Mouse (Mus musculus) hindbrain, embryonic 16.5 days (tissue): ENCODE data around the gene Shank3. TPM values are rescaled to one million over a fixed set of nuclear protein-coding genes. Genes with fewer than 3 reads are reported as not detected.

Source experiments
- ATAC-seq: fragments of 200-750 bp; cut with Nextera tagmentation; 2 replicates; pipeline ENCODE4 v1.8.0; 2017; ENCODE audit warnings: moderate TSS enrichment, moderate library complexity
- H3K27ac ChIP-seq: fragments of 300-500 bp; sonication (generic); 2 replicates; pipeline ENCODE4 v1.5.1; 2014; ENCODE audit warnings: low read depth, mild to moderate bottlenecking, control low read depth, low read length, moderate library complexity
- H3K27me3 ChIP-seq: fragments of 300-500 bp; sonication (generic); replicated peaks from 2 replicates; pipeline ENCODE4 v1.6.1; 2014; ENCODE audit warnings: low read length; ENCODE audit not compliant: control insufficient read depth, insufficient read depth
- H3K36me3 ChIP-seq: fragments of 300-500 bp; sonication (generic); 2 replicates; pipeline ENCODE4 v1.6.1; 2014; ENCODE audit warnings: mild to moderate bottlenecking, low read length, moderate library complexity, mixed read lengths; ENCODE audit not compliant: control insufficient read depth, insufficient read depth
- H3K4me1 ChIP-seq: fragments of 300-500 bp; sonication (generic); 2 replicates; pipeline ENCODE4 v1.6.1; 2014; ENCODE audit warnings: low read depth, low read length; ENCODE audit not compliant: control insufficient read depth, insufficient read depth
- H3K4me2 ChIP-seq: fragments of 300-500 bp; sonication (generic); 2 replicates; pipeline ENCODE4 v1.6.1; 2014; ENCODE audit warnings: mild to moderate bottlenecking, low read length, control low read depth, moderate library complexity
- H3K4me3 ChIP-seq: fragments of 300-500 bp; sonication (generic); 2 replicates; pipeline ENCODE4 v1.5.1; 2014; ENCODE audit warnings: mild to moderate bottlenecking, low read length, control low read depth, moderate library complexity
- H3K9ac ChIP-seq: fragments of 300-500 bp; sonication (generic); 2 replicates; pipeline ENCODE4 v1.6.1; 2014; ENCODE audit warnings: low read depth, mild to moderate bottlenecking, control low read depth, low read length, moderate library complexity
- H3K9me3 ChIP-seq: fragments of 300-500 bp; sonication (generic); 2 replicates; pipeline ENCODE4 v1.6.1; 2014; ENCODE audit warnings: mild to moderate bottlenecking, low read length, moderate library complexity; ENCODE audit not compliant: control insufficient read depth
- WGBS: fragments of 180-500 bp; shearing (Covaris S2); extraction: QIAGEN DNeasy Blood & Tissue Kit; methylation state at CpG from one replicate; pipeline ENCODE4 v1.1.7; 2014; 5-methylcytosine and 5-hydroxymethylcytosine counted together
- polyA plus RNA-seq: library from polyadenylated mRNA; unstranded; fragments of >200 nt; fragmentation: Nextera tagmentation; extraction: Ambion mirVana; gene quantifications from 2 replicates; pipeline ENCODE4 v1.2.1, GENCODE M21; 2015

Shank3 gene
- polyA plus RNA-seq, 1 experiment from 2014 or later = 8.4 TPM

GRCm38 (mm10) chr15:89494970-89495369 is 4.5 kb upstream of the Shank3 start:
- no peak overlapping the region for H3K4me2 ChIP-seq
- ATAC-seq = no peak
- no peaks in the 10 kb centered on the region for H3K36me3 ChIP-seq
- H3K27me3 ChIP-seq = no peaks in the 10 kb centered on the region
- 76% methylated on average over 4 of the region's 4 CpGs for WGBS
- H3K4me1 ChIP-seq = peaks cover 10% of the 10 kb centered on the region
- H3K4me3 ChIP-seq = no peak overlapping the region
- no peak overlapping the region for H3K27ac ChIP-seq
- no peaks in the 10 kb centered on the region for H3K9me3 ChIP-seq
- H3K9ac ChIP-seq = no peak overlapping the region

GRCm38 (mm10) chr15:89496131-89496530 is 3.3 kb upstream of the Shank3 start:
- Histone ChIP-seq H3K4me2 (no peak overlapping the region), H3K4me1 (peaks cover 18% of the 10 kb centered on the region), H3K4me3 (no peak overlapping the region), H3K9ac (no peak overlapping the region), H3K36me3 (no peaks in the 10 kb centered on the region), H3K27ac (no peak overlapping the region), H3K9me3 (no peaks in the 10 kb centered on the region), H3K27me3 (no peaks in the 10 kb centered on the region)
- ATAC-seq = no peak
- 16% methylated on average over 4 of the region's 4 CpGs for WGBS

- 21% methylated on average over 2 of the region's 2 CpGs for WGBS
- no peak overlapping the region for H3K4me2 ChIP-seq
- no peaks in the 10 kb centered on the region; the same call in 1 of the 2 replicates for H3K36me3 ChIP-seq
- H3K4me1 ChIP-seq = peaks cover 21% of the 10 kb centered on the region
- no peaks in the 10 kb centered on the region for H3K27me3 ChIP-seq
- H3K27ac ChIP-seq = no peak overlapping the region
- H3K4me3 ChIP-seq = no peak overlapping the region
- no peaks in the 10 kb centered on the region for H3K9me3 ChIP-seq
- no peak overlapping the region for H3K9ac ChIP-seq
- no peak for ATAC-seq
Observed at GRCm38 (mm10) chr15:89496841-89497240, 2.6 kb upstream of the Shank3 start.

GRCm38 (mm10) chr15:89497391-89498048 is 1.9 kb upstream of the Shank3 start:
- WGBS = 43% methylated on average over 4 of the region's 4 CpGs
- Histone ChIP-seq H3K27me3 (no peaks in the 10 kb centered on the region), H3K4me1 (peaks cover 21% of the 10 kb centered on the region), H3K36me3 (no peaks in the 10 kb centered on the region; the same call in 1 of the 2 replicates), H3K9me3 (no peaks in the 10 kb centered on the region), H3K27ac (no peak overlapping the region), H3K4me3 (no peak overlapping the region), H3K4me2 (no peak overlapping the region), H3K9ac (peak overlapping the region; percentile 95; the same call in 1 of the 2 replicates)
- ATAC-seq = no peak

GRCm38 (mm10) chr15:89498049-89498960 is 1.1 kb upstream of the Shank3 start:
- Histone ChIP-seq H3K9me3 (no peaks in the 10 kb centered on the region), H3K27ac (peak overlapping the region; percentile 92; the same call in 1 of the 2 replicates), H3K4me1 (peaks cover 21% of the 10 kb centered on the region), H3K27me3 (no peaks in the 10 kb centered on the region), H3K36me3 (peaks cover 2% of the 10 kb centered on the region), H3K4me2 (peak overlapping the region; percentile 88), H3K4me3 (peak overlapping the region; percentile 85), H3K9ac (peak overlapping the region; percentile 95)
- ATAC-seq = peak; percentile 29
- WGBS = 3% methylated on average over 39 of the region's 41 CpGs

GRCm38 (mm10) chr15:89499784-89500220 is 379 bp downstream of the Shank3 start:
- 0% methylated on average over 21 of the region's 60 CpGs for WGBS
- ATAC-seq = peak; percentile 72

GRCm38 (mm10) chr15:89500221-89500791 is 883 bp downstream of the Shank3 start:
- H3K27me3 ChIP-seq = no peaks in the 10 kb centered on the region
- H3K9ac ChIP-seq = peak overlapping the region; percentile 95
- no peaks in the 10 kb centered on the region for H3K9me3 ChIP-seq
- peak overlapping the region; percentile 85 for H3K4me3 ChIP-seq
- H3K36me3 ChIP-seq = peaks cover 10% of the 10 kb centered on the region
- peak; percentile 57 for ATAC-seq
- H3K27ac ChIP-seq = peak overlapping the region; percentile 92
- WGBS = 2% methylated on average over 35 of the region's 35 CpGs
- H3K4me2 ChIP-seq = peak overlapping the region; percentile 88
- H3K4me1 ChIP-seq = peaks cover 21% of the 10 kb centered on the region

More at GRCm38 (mm10) chr15:89499784-89500220, 379 bp downstream of the Shank3 start:
- H3K4me1 ChIP-seq = peaks cover 21% of the 10 kb centered on the region
- peak overlapping the region; percentile 95 for H3K9ac ChIP-seq
- no peaks in the 10 kb centered on the region for H3K27me3 ChIP-seq
- no peaks in the 10 kb centered on the region for H3K9me3 ChIP-seq
- H3K27ac ChIP-seq = peak overlapping the region; percentile 92
- peaks cover 8% of the 10 kb centered on the region for H3K36me3 ChIP-seq
- H3K4me2 ChIP-seq = peak overlapping the region; percentile 88
- peak overlapping the region; percentile 85 for H3K4me3 ChIP-seq

GRCm38 (mm10) chr15:89501321-89501720 is 1.9 kb downstream of the Shank3 start:
- Histone ChIP-seq H3K9me3 (no peaks in the 10 kb centered on the region), H3K27ac (no peak overlapping the region), H3K9ac (no peak overlapping the region), H3K27me3 (no peaks in the 10 kb centered on the region), H3K4me2 (peak overlapping the region; percentile 88), H3K4me1 (peaks cover 21% of the 10 kb centered on the region), H3K36me3 (peaks cover 17% of the 10 kb centered on the region), H3K4me3 (no peak overlapping the region)
- WGBS = 87% methylated on average over 3 of the region's 3 CpGs
- ATAC-seq = no peak

GRCm38 (mm10) chr15:89504838-89505237 is 5.4 kb downstream of the Shank3 start:
- Histone ChIP-seq H3K9ac (no peak overlapping the region), H3K27ac (no peak overlapping the region), H3K4me1 (peaks cover 12% of the 10 kb centered on the region), H3K9me3 (no peaks in the 10 kb centered on the region), H3K27me3 (no peaks in the 10 kb centered on the region), H3K36me3 (peaks cover 30% of the 10 kb centered on the region), H3K4me3 (no peak overlapping the region), H3K4me2 (no peak overlapping the region)
- ATAC-seq = no peak
- WGBS = 93% methylated on average over 9 of the region's 9 CpGs
